Mouse (Mus musculus) cerebral cortex, adult 2 months (tissue): ENCODE results near the gene Irf7.

Experiments
- WGBS: fragments of 180-500 bp; shearing (Covaris S2); methylation state at CpG from one replicate; pipeline ENCODE4 v1.1.7; 2018; 5-methylcytosine and 5-hydroxymethylcytosine counted together

Irf7 gene

DNA sequence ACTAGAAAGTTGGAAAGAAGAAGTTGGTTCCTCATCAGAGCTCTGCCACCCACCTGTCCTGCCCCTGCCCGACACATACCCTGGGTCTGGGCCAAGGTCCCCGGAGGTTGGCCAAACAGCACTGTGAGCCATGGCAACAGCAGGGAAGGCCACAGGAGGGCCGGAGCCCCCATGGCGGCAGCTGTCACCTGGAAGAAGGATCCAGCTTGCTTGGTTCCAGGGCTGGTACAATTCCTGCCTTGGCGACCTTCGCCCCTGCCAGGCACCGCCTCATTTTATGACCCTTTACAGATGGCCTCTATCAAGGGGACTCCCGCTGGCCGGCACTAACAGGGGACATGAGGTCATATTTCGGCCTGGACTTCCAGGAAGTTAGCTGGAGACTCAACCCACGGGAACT, 10.3 kb upstream of the Irf7 start, which contains the start of gene Cdhr5:
Cdhr5 (minus strand) TSS at position 241 of the 400 bp plus-strand sequence.
- WGBS, result 83% methylated on average over 11 of the region's 11 CpGs

DNA sequence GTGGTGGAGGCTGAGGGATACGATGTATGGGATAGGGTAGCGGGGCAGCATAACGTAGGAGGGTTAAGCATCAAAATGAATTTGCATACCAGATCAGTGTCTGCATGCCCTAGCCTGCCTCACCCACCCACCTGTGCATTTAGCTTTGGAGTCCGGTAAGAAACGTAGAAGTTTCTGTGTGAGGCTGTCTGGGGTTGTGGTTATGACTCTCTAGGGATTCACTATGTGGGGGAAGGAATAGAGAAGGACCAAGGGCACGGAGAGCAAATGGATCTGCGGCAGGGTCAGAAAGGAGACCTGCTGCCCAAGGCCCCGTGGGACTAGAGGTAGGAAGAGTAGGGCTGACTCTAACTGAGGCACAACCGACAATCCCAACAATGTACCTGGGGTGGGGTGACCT, 9.1 kb upstream of the Irf7 start:
- whole genome bisulfite sequencing, result 91% methylated on average over 9 of the region's 9 CpGs

DNA sequence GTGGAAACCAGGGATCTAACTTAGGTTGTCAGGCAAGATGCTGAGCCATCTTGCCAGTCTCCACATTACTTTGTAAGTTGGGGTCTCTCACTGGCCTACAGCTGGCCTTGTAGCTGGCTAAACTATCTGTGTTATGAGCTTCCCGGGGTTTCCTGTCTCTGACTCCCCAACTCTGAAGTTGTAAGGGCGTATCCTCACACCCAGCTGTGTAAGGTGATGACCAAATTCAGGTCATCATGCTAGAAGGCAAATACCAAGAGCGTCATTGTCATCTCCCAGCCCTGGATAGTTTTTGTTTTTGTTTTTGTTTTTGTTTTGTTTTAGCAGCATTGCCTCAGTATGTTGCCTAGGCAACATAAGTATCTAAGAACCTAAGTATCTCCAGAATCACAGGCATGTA, 4.3 kb upstream of the Irf7 start:
- 87% methylated on average over 3 of the region's 3 CpGs for WGBS

DNA sequence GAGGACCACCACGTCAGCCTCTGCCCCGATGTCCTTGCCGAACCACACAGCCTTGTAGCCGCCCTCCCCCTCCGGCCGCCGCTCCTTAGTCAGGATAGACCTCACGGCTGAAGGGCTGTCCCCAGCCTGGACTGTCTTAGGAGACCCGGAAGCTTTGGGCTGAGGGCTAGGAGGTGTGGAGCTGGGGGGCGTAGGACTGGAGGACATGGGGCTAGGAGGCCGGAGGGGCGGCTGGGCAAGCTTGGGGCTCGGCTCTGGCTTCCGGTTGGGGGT, 2.9 kb upstream of the Irf7 start:
- WGBS, result 87% methylated on average over 14 of the region's 14 CpGs

DNA sequence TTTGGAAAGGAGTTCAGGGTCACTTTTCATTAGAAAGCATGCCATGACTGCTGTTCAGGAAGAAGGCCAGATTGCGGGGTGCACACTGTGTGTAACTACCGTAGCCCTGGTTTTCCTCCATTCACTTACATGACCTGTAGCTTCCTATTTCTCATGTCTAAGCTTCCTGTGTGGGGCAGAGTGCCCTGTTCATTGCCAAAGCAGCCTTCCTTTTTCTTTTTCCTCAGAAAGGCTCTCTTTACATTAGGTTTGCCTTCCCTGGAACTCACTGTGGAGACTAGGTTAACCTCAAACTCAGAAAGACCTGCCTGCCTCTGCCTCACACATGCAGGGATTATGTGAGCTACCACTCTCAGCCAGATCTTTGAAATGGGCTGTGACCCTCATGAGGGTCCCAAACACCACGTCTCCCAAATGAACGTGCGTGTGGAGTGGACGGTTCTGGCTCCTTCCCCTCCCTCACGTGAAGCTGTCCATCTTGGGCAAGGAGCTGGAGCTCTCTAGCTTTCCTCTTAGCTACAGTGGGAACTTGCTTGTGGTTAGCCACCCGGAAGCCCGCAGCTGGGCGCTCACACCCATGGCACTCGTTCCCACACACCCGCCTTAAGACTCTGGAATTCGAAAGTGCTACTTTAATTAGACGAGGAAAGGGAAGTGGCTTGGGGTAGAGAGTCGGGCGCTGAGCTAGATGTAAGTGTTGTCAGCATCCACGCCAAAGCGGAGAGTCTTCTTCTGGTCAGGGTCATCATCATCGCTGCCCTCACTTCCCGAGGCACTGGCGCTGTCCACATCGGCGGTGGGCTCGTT, 2.4 kb upstream of the Irf7 start:
- WGBS, result 65% methylated on average over 24 of the region's 24 CpGs

DNA sequence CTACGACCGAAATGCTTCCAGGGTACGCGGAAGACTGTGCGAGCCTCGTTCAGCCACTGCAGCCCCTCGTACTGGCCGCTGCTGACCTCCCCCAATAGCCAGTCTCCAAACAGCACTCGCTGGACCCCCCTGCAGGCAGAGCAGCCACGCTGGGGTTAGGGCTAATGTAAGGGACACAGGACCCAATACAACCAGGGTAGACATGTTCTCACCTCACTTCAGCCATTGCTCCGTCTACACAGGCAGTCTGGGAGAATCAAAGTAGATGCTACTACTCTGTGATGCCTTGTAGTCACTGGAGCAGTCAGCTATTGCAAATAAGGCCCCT, 906 bp downstream of the Irf7 start:
- 50% methylated on average over 11 of the region's 11 CpGs for WGBS

DNA sequence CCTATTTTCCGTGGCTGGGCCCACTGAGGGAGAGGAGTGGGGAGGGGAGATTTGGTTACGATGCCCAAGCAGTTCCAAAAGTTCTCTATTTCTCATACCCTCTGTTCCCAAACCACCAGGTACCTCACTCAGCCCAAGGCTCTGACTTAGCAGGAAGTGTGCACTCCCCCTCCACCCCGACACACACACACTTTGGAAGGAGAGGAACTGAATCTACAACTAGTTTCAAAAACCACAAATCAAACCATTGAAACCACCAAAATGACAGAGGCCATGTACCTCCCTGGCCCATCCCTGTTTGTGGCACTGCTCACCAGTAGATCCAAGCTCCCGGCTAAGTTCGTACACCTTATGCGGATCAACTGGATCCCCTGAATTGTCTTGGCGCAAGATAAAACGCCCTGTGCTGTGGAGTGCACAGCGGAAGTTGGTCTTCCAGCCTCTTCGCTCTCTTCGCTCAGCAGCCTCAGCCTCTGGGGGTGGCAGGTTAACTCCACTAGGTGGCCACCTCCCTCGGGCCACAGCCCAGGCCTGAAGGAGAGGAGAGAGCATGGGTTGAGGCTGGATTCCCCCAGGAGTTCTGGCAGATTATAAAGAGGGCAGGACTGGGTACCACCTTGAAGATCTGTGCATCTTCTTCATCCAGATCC, 1.4 kb downstream of the Irf7 start:
- 42% methylated on average over 12 of the region's 12 CpGs for WGBS

DNA sequence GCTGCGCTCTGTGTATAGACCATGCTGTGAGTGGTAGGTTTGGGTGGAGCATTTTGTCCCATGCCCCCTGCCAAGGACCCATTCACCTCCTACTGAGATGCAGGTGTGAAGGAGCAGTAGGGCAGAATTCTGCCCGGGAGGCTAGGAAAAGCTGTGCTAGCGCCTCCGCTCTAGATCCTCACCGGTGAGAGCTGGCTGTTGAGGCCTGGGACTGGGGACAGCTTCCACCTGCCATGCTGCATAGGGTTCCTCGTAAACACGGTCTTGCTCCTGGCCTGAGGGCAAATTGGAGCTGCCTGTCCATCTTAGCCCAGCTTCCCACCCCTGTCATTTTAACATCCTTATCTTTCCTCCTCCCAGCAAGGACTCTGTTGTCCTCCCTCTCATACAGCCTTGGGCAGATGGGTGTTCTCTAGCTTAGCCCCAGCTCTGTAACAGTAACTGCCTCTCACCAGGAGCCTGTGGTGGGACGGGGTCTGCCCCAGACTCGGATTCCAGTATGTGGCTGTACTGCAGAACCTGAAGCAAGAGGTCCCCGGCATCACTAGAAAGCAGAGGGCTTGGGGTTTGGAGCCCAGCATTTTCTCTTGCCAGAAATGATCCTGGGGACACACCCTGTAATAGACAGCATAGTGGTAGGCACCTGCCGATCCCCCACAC, 2.1 kb downstream of the Irf7 start:
- 82% methylated on average over 11 of the region's 11 CpGs for WGBS

DNA sequence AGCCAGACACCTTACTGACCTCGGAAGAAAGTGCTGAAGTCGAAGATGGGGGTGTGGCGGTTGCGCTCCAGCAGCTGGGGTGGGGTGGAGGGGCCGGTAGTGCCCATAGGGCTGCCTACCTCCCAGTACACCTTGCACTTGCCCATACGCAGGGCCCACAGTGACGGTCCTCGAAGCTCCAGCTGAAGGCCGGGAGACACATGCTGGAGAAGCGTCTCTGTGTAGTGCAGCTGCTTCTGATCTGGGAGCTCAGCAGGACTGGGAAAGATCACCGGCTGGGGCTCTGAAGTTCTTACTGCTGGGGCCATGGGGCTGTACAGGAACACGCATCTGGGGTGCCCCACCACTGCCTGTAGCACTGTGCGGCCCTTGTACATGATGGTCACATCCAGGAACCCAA, 2.6 kb downstream of the Irf7 start:
- 91% methylated on average over 13 of the region's 13 CpGs for WGBS

DNA sequence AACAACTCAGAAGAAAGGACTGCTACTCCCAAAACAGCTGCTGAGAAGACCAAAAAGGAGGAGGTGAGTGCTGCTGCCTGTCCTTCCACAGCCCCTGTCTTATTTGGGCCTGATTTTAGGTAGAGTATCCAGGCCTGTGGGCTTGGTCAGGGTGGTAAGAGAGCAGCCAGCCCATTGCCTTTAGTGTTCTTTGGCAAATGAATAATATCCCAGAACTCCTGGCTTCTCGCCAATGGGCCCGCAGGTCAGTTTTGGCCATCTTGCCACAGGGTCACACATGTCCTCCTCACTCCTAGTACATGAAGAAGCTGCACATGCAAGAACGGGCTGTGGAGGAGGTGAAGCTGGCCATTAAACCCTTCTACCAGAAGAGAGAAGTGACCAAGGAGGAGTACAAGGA, 4.8 kb downstream of the Irf7 start:
- WGBS, result 88% methylated on average over 3 of the region's 3 CpGs

DNA sequence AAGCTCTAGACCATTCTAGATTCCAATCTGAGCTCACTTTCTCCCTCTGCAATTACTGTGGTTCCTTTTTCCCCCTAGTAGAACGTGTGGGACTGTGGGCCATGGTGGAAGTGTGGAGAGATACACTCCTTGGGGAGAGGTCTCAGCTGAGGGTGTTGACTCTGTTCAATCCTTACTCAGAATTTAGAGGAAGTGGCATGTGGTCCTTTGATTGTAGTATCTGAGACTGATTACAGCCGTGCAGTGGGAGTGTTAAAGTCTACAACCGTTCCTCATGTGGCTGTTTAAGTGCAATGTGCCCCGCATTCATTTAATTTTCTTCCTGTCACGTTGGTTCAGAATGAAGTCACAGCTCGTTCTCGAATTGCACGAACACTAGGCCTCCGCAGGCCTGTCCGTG, 10.1 kb downstream of the Irf7 start:
- WGBS, result 87% methylated on average over 10 of the region's 10 CpGs

DNA sequence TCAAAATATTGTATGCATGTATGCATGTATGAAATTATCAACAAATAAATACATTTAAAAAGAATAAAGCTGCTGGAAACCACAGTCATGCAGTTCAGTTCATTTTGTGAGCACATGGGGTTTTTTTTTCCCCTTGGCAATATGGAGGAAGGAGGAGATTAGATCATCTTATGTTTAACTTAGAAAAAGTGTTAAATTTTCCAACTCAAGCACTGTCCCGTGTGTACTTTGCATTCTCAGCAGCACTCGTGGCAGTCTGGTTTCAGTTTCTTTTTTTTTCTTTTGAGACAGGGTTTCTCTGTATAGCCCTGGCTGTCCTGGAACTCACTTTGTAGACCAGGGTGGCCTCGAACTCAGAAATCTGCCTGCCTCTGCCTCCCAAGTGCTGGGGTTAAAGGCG, 15.8 kb downstream of the Irf7 start:
- 75% methylated on average over 4 of the region's 4 CpGs for WGBS

DNA sequence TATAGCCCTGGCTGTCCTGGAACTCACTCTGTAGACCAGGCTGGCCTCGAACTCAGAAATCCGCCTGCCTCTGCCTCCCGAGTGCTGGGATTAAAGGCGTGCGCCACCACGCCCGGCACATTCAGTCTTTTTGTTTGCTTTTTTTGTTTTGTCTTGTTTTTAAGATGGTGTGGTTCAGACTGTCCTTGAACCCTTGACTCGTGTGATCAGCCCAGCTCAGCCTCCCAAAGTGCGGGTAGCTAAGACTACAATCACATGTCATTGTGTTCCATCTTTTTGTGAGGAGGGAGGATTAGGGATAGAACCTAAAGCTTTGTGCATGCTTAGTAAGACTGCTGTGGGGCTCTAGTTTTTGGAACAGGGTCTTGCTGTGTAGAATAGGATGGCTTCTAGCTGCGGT, 34.7 kb downstream of the Irf7 start:
- WGBS, result 93% methylated on average over 10 of the region's 10 CpGs

DNA sequence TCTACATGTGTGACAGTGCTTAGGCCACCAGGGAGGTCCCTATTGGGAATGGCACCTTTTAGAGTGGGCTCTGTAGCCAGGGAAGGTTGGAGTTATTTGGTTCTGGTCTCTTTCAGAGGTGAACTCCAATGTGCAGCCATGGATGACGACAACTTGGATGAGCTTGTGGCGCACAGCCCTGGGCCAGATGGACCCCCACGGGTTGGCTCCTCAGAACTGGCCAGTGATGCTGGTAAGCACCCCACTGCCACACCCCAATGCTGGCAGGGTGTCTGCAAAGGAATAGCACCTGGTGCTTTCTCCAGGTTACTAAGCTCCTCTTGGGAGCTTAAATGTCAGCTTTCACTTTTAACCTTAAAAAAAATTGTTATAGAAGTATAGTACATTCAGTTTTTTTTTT, 35.2 kb downstream of the Irf7 start:
- WGBS, result 76% methylated on average over 3 of the region's 3 CpGs

DNA sequence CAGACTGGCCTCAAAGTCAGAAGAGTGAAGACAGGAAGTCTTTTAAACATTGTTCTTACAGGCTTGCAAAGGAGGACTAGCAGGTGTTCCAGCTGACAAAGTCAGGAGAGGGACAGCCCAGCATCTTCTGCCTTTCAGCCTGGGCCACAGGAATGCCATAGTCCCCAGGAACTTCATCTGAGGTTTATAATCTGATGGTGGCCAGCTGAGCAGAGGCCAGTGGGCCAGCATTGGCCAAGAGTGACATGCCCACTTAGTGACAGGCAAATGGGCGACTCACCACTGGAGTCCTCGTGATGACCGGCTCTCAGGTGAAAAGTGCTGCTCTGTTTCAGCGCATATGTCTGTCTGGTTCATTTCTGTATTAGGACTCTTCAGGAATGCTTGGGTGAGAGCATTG, 35.7 kb downstream of the Irf7 start:
- 85% methylated on average over 4 of the region's 4 CpGs for WGBS

DNA sequence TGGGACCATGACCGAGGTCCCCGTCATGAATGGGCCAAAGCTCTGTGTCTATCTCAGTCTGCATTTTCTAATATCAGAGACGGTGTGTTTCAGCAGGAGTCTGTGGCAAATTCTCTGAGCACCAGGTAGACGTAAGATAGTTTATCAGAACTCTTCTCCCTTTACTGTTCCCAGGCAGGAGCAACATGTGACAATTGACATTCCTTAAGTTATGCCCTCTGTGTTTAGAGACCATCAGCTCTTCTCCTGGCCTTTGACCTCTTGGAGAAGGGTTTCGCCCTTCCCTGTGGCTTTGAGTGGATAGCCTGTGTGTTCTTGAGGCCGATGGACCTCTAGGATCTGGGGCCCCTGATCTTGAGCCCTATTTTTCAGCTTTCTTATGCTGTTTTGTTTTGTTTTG, 36.6 kb downstream of the Irf7 start:
- WGBS, result 60% methylated on average over 6 of the region's 6 CpGs

DNA sequence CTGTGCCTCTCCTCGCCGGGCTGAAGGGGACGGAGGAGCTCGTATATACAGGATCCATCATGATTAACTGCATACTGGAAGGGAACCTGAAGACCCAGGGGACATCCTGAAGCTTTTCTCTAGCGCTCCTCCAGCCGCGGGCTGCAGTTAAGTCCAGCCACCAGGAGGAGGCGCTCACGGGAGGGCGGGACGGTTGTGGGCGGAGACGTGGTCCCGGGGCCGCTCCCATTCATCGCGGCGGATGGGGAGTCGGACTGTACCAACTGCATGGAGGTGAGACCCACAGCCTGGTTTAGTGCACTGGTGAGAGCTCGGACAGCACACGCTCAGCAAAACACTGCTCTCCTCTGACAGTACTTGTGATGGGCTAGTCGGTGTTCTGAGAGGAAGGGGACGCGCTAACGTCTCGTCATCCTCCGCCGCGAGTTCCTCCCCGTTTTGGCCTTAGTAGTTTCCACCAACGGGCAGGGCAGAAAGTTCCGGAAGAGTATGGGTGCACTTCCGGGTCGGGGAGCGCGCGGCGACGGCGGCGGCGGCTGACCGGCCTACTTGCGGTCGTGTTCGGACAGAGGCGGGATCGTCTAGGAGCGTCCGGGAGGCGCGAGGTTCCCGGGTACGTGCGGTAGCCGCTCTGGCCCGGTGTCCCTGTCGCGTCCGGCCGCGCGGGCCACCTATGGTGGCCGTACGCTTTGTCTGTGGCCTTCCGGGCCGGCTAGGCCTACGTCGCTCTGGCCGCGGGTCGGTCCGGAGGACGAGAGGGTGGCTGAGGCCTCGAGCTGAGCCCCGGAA, 37.8 kb downstream of the Irf7 start, which contains the start of gene Phrf1:
Phrf1 (plus strand) TSS at position 506 of the 789 bp plus-strand sequence.
- under 1% methylated on average over 76 of the region's 76 CpGs for WGBS

DNA sequence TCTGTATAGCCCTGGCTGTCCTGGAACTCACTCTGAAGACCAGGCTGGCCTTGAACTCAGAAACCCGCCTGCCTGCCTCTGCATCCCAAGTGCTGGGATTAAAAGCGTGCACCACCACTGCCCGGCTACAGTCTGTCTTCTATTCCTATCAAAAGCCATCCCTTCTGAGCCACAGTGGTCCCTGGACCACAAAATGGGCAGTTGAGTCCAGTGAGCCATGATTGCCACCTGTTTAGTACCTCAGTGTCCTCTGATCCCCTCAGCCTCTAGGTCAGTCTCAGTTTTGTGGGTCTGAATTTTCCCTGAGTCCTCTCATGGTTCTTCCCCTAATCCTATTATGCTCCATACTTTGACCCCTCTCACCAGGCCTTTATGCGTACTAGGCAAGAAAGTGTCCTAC, 38.5 kb downstream of the Irf7 start:
- 69% methylated on average over 4 of the region's 4 CpGs for WGBS

DNA sequence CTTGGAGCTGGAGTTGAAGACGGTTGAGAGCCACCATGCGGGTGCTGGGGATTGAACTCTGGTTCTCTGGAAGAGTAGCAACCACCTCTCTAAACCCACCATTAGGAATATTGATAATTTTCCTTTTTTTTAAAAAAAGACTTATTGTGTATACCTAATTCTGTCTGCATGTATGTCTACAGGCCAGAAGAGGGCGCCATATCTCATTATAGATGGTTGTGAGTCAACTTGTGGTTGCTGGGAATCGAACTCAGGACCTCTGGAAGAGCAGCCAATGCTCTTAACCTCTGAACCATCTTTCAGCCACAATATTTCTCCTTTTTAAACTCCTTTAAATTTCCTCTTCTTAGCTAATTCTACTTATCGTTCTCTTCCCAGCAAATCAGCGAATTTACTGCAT, 39.7 kb downstream of the Irf7 start:
- WGBS, result 83% methylated on average over 6 of the region's 6 CpGs

DNA sequence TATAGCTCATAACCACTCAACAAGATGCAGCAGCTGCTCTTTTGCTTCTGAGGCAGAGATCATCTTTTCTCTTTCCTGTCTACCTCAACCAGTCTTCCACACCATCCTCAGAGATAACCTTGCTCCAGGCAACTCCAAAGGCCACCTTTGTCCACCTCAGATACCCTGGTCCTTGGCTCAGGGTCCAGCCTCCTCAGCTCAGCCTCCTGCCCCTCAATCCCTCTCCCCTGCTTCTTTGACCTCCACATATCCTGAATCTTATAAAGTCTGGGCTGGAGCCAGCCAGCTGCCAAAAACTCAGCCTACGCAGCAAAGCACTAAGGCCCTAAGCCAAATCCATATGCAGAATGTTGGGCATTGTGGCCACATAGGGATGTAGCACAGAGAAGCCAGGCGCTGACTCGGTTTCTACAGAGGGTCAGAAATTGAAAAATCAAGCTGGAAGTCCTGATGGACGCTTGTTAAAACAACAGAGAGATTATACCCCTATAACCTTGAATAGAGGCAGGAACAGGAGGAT, 43.5 kb downstream of the Irf7 start:
- WGBS, result 82% methylated on average over 4 of the region's 4 CpGs

DNA sequence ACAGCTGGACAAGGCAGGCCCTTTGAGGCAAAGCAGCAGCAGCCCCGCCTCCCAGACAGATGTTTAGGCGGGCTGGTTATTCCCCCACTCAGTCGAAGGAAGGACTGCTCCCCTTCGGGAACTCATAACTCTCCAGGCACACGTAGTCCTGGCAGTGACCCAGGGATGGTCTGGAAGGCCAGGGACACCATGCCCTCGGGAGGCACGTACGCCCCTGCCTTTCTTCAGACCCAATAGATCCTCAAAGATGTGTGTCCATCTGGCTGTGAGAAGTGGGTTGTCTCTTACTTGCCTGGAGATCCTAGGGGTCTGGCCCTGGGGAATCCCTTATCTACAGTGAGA, 44.2 kb downstream of the Irf7 start:
- WGBS, result 7% methylated on average over 8 of the region's 8 CpGs
